In the genomic region with DNA sequence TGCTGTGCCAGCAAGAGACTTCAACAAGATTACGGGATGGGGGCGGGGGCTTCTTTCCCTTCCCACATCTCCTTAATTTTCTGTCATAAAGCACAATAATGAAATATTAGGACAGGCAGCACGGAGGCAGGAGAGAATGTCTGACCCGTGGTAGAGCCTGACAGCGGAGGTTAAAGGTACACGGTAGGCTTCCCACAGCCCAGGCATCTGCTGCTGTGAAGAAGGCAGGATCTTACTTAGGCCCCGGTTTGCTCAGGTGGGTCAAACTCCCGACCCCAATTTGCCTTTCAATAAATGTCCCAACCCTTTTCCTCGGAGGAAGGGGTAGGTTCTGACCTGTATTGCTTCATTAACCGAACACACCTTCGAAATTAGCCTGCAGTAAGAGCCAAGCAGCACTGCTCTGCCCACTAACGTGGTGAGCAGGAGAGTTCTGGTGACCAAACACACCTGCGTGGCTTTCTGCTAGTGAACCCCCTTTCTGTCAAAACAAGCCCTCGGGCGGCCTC, we compare ENCODE assay signal across 8 mouse cellular contexts. TPM values are rescaled to one million over a fixed set of nuclear protein-coding genes. Genes with fewer than 3 reads are reported as not detected.
DNase-seq lines count a peak whose midpoint lies in the region; ATAC-seq and TF ChIP-seq lines count a peak whose summit lies in the region.

No protein-coding gene starts in this region.

- peak overlapping the region; percentile 88 for H3K9ac ChIP-seq in heart, embryonic 12.5 days
- H3K9ac ChIP-seq in forebrain, embryonic 12.5 days = peak overlapping the region; percentile 77
- peak overlapping the region; percentile 89 for H3K9ac ChIP-seq in liver, embryonic 13.5 days

- TF ChIP-seq CTCF in E14TG2a.4 (conservative IDR thresholded peaks at IDR 0.05; ENCODE audit: low read length) = no peak

- peak overlapping the region; percentile 79 for H3K4me2 ChIP-seq in heart, embryonic 12.5 days
- peak overlapping the region; percentile 72 for H3K4me2 ChIP-seq in forebrain, embryonic 12.5 days
- H3K4me2 ChIP-seq in liver, embryonic 13.5 days = peak overlapping the region; percentile 95

- peaks cover 3% of the 10 kb centered on the region; the same call in 1 of the 2 replicates for H3K36me3 ChIP-seq in heart, embryonic 12.5 days
- peaks cover 23% of the 10 kb centered on the region for H3K36me3 ChIP-seq in E14TG2a.4 (ENCODE audit: insufficient read depth, low read length)
- H3K36me3 ChIP-seq in forebrain, embryonic 12.5 days (replicated peaks) = 0 out of 2 replicates have a peak, but pooled peaks cover 4% of the 10 kb centered on the region
- peaks cover 9% of the 10 kb centered on the region for H3K36me3 ChIP-seq in liver, embryonic 13.5 days

- peaks cover 7% of the 10 kb centered on the region; the same call in 1 of the 2 replicates for H3K9me3 ChIP-seq in heart, embryonic 12.5 days (replicated peaks)
- 0 out of 2 replicates have a peak, but pooled peaks cover 3% of the 10 kb centered on the region for H3K9me3 ChIP-seq in E14TG2a.4 (ENCODE audit: low read length)
- no peaks in the 10 kb centered on the region for H3K9me3 ChIP-seq in forebrain, embryonic 12.5 days
- H3K9me3 ChIP-seq in liver, embryonic 13.5 days (replicated peaks) = no peaks in the 10 kb centered on the region

- H3K27me3 ChIP-seq in heart, embryonic 12.5 days (replicated peaks) = no peaks in the 10 kb centered on the region
- H3K27me3 ChIP-seq in E14TG2a.4 (ENCODE audit: insufficient read depth, low read length) = no peaks in the 10 kb centered on the region
- H3K27me3 ChIP-seq in forebrain, embryonic 12.5 days = no peaks in the 10 kb centered on the region
- H3K27me3 ChIP-seq in liver, embryonic 13.5 days = no peaks in the 10 kb centered on the region

- WGBS in heart, embryonic 12.5 days = 19% methylated on average over 15 of the region's 15 CpGs
- WGBS in forebrain, embryonic 12.5 days = 11% methylated on average over 15 of the region's 15 CpGs
- 23% methylated on average over 15 of the region's 15 CpGs for WGBS in liver, embryonic 13.5 days (ENCODE audit: insufficient replicate concordance)

- peaks cover 16% of the 10 kb centered on the region for H3K4me1 ChIP-seq in heart, embryonic 12.5 days (replicated peaks)
- peaks cover 49% of the 10 kb centered on the region for H3K4me1 ChIP-seq in E14TG2a.4 (replicated peaks; ENCODE audit: low read depth, low read length)
- peaks cover 26% of the 10 kb centered on the region for H3K4me1 ChIP-seq in forebrain, embryonic 12.5 days
- peaks cover 49% of the 10 kb centered on the region for H3K4me1 ChIP-seq in liver, embryonic 13.5 days (replicated peaks)

- no peak overlapping the region for H3K27ac ChIP-seq in heart, embryonic 12.5 days (ENCODE audit: poor library complexity, severe bottlenecking)
- H3K27ac ChIP-seq in forebrain, embryonic 12.5 days = peak overlapping the region; percentile 91
- H3K27ac ChIP-seq in liver, embryonic 13.5 days = peak overlapping the region; percentile 73

- no peak for ATAC-seq in heart, embryonic 12.5 days (ENCODE audit: insufficient number of reproducible peaks, low FRiP score)
- ATAC-seq in forebrain, embryonic 12.5 days (ENCODE audit: low FRiP score) = no peak; the same call in 1 of the 2 replicates
- ATAC-seq in liver, embryonic 13.5 days (ENCODE audit: low read depth) = peak; percentile 2; the same call in 1 of the 2 replicates

- no peak for DNase-seq in heart, adult 11 months
- DNase-seq in liver, embryonic 13.5 days = no peak
- DNase-seq in adrenal gland, postnatal 4 days (ENCODE audit: low spot score in 2 of 2) = no peak
- DNase-seq in adrenal gland, postnatal 10 days = no peak
- DNase-seq in layer of hippocampus, postnatal 25 days (ENCODE audit: extremely low spot score in 1 of 2, low spot score in 1 of 2) = no peak

- peak overlapping the region; percentile 69 for H3K4me3 ChIP-seq in heart, embryonic 12.5 days
- H3K4me3 ChIP-seq in E14TG2a.4 (replicated peaks; ENCODE audit: low read length) = peak overlapping the region; percentile 92
- H3K4me3 ChIP-seq in forebrain, embryonic 12.5 days (replicated peaks) = peak overlapping the region; percentile 82
- peak overlapping the region; percentile 81 for H3K4me3 ChIP-seq in liver, embryonic 13.5 days (replicated peaks)

RNA-seq across cellular contexts. Expression of a gene that starts 0.5 kb away (rescaled TPM):
- 42.3 and 47.2 TPM in 2 replicates for polyA plus RNA-seq in heart, embryonic 12.5 days (2016; fragmentation: Nextera tagmentation; extraction: Ambion mirVana)
- 61.4 and 63.9 TPM in 2 replicates for polyA plus RNA-seq in forebrain, embryonic 12.5 days (2016; fragmentation: Nextera tagmentation; extraction: Ambion mirVana)
- 30.8 and 31.7 TPM in 2 replicates for polyA plus RNA-seq in liver, embryonic 13.5 days (2015; fragmentation: Nextera tagmentation; extraction: Ambion mirVana)
- 10 to 100 TPM; 29.5 to 30.9 TPM for total RNA-seq in adrenal gland, postnatal 4 days (2021)
- 10 to 100 TPM; 19.6 to 21.3 TPM for total RNA-seq in adrenal gland, postnatal 10 days (2021)
- total RNA-seq in layer of hippocampus, postnatal 25 days (2021) = 10 to 100 TPM; 42.9 to 44.9 TPM

RNA-seq across cellular contexts. Expression of a gene that starts 54.7 kb away (rescaled TPM):
- polyA plus RNA-seq in heart, embryonic 12.5 days (2016; fragmentation: Nextera tagmentation; extraction: Ambion mirVana) = 3.3 and 4.1 TPM in 2 replicates
- polyA plus RNA-seq in forebrain, embryonic 12.5 days (2016; fragmentation: Nextera tagmentation; extraction: Ambion mirVana) = 11.7 and 12.3 TPM in 2 replicates
- 2.3 and 2.7 TPM in 2 replicates for polyA plus RNA-seq in liver, embryonic 13.5 days (2015; fragmentation: Nextera tagmentation; extraction: Ambion mirVana)
- total RNA-seq in adrenal gland, postnatal 4 days (2021) = 1 to 10 TPM; 7.3 to 8.0 TPM
- 1 to 10 TPM; 3.5 to 4.8 TPM for total RNA-seq in adrenal gland, postnatal 10 days (2021)
- 10 to 100 TPM; 58.6 to 63.2 TPM for total RNA-seq in layer of hippocampus, postnatal 25 days (2021)

Comparison
In these comparisons a context has a peak if more than half of its experiments do, and no peak if none do; other contexts are left out.
1. RNA of a gene that starts 54.7 kb away (total RNA-seq): 58.6 to 63.2 TPM in layer of hippocampus, postnatal 25 days; 7.3 to 8.0 TPM in adrenal gland, postnatal 4 days and 3.5 to 4.8 TPM in adrenal gland, postnatal 10 days; every median in the first group is over 4 times any median in the second.
2. Peak in every context shown above with its lines, with median percentiles within 50 percentile points of each other: H3K4me2 ChIP-seq, H3K4me3 ChIP-seq and H3K9ac ChIP-seq.